Mouse (Mus musculus) intestine, embryonic 14.5 days (tissue): ENCODE data around the gene Ppp1cc. TPM values are rescaled to one million over a fixed set of nuclear protein-coding genes. Genes with fewer than 3 reads are reported as not detected.

Source experiments
- ATAC-seq: fragments of 200-750 bp; cut with Nextera tagmentation; replicated peaks from 2 replicates; pipeline ENCODE4 v1.8.0; 2017; ENCODE audit warnings: low read depth, moderate number of reproducible peaks, moderate TSS enrichment, moderate library complexity; ENCODE audit not compliant: low FRiP score, low TSS enrichment
- DNase-seq: peaks from one replicate; pipeline ENCODE4 v3.0.0-alpha.2; 2018; ENCODE audit warnings: low spot score
- H3K27ac ChIP-seq: fragments of 300-500 bp; sonication (generic); 2 replicates; pipeline ENCODE4 v1.5.1; 2014; ENCODE audit warnings: low read depth, mild to moderate bottlenecking, control low read depth
- H3K27me3 ChIP-seq: fragments of 300-500 bp; sonication (generic); replicated peaks from 2 replicates; pipeline ENCODE4 v1.6.1; 2014; ENCODE audit warnings: low read length, control low read depth; ENCODE audit not compliant: control insufficient read depth, insufficient read depth
- H3K36me3 ChIP-seq: fragments of 300-500 bp; sonication (generic); 2 replicates; pipeline ENCODE4 v1.6.1; 2014; ENCODE audit warnings: low read length, control low read depth; ENCODE audit not compliant: control insufficient read depth, insufficient read depth
- H3K4me1 ChIP-seq: fragments of 300-500 bp; sonication (generic); replicated peaks from 2 replicates; pipeline ENCODE4 v1.6.1; 2014; ENCODE audit warnings: low read length, control low read depth, mixed read lengths; ENCODE audit not compliant: control insufficient read depth, insufficient read depth
- H3K4me2 ChIP-seq: fragments of 300-500 bp; sonication (generic); 2 replicates; pipeline ENCODE4 v1.6.1; 2014; ENCODE audit warnings: low read length
- H3K4me3 ChIP-seq: fragments of 300-500 bp; sonication (generic); 2 replicates; pipeline ENCODE4 v1.5.1; 2014; ENCODE audit warnings: low read depth, low read length, control low read depth, mixed read lengths
- H3K9ac ChIP-seq: fragments of 300-500 bp; sonication (generic); 2 replicates; pipeline ENCODE4 v1.6.1; 2014; ENCODE audit warnings: mild to moderate bottlenecking, low read length
- H3K9me3 ChIP-seq: fragments of 300-500 bp; sonication (generic); 2 replicates; pipeline ENCODE4 v1.6.1; 2016; ENCODE audit warnings: low read length, control low read depth; ENCODE audit not compliant: control insufficient read depth
- WGBS: fragments of 180-500 bp; shearing (Covaris S2); extraction: QIAGEN DNeasy Blood & Tissue Kit; methylation state at CpG from one replicate; pipeline ENCODE4 v1.1.7; 2014; 5-methylcytosine and 5-hydroxymethylcytosine counted together
- polyA plus RNA-seq: library from polyadenylated mRNA; unstranded; fragments of >200 nt; fragmentation: Nextera tagmentation; extraction: Ambion mirVana; gene quantifications from 2 replicates; pipeline ENCODE4 v1.2.1, GENCODE M21; 2014

Ppp1cc gene
- polyA plus RNA-seq, 1 experiment from 2014 or later: 259 TPM

- H3K9ac ChIP-seq: no peak overlapping the region
- no peaks in the 10 kb centered on the region for H3K27me3 ChIP-seq
- 64% methylated on average over 7 of the region's 7 CpGs for WGBS
- H3K36me3 ChIP-seq: no peaks in the 10 kb centered on the region
- H3K4me2 ChIP-seq: no peak overlapping the region
- no peak overlapping the region for H3K4me3 ChIP-seq
- DNase-seq (no peak), ATAC-seq (no peak)
- no peak overlapping the region for H3K27ac ChIP-seq
- H3K9me3 ChIP-seq: no peaks in the 10 kb centered on the region
- H3K4me1 ChIP-seq: no peaks in the 10 kb centered on the region
Observed at GRCm38 (mm10) chr5:122190465-122190864, 32.4 kb downstream of the Ppp1cc start.

DNA sequence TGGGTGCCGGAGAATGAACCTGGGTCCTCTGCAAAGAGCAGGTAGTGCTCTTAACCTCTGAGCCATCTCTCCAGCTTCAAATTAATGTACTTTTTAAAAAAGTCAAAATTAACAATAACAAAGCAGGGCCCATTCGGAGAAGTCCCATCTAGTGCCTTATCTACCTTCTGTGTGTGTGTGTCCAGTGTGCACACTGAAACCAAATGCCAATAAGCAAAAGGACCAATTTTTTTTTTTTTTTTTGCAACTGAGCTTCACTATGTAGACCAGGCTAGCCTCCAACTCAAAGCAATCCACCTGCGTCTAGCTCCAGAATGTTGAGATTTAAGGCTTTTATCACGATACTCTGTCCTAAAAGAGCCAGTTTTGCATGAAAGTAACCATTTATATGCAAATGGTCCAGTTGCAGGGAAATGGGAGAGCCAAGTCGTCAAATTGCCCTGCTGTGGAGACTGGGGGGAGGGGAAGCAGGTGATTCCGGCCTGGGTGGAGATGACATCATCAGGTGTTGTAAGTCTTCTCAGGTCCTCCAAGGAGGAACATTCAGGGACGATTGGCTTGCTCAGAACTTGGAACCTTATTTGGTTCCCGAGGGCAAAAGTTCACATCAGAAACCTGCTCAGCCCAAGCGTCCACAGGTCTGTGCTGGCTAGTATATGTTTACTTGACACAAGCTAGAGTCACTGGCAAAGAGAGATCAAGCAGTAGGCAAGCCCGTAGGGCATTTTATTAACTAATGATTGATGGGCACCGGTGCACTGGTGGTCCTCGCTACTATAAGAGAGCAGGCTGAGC, 33.4 kb downstream of the Ppp1cc start:
- WGBS: 59% methylated on average over 12 of the region's 12 CpGs
- Histone ChIP-seq H3K4me1 (no peaks in the 10 kb centered on the region), H3K27me3 (no peaks in the 10 kb centered on the region), H3K9me3 (no peaks in the 10 kb centered on the region), H3K36me3 (no peaks in the 10 kb centered on the region), H3K9ac (no peak overlapping the region), H3K27ac (no peak overlapping the region), H3K4me3 (no peak overlapping the region), H3K4me2 (no peak overlapping the region)
- DNase-seq (no peak), ATAC-seq (no peak)

DNA sequence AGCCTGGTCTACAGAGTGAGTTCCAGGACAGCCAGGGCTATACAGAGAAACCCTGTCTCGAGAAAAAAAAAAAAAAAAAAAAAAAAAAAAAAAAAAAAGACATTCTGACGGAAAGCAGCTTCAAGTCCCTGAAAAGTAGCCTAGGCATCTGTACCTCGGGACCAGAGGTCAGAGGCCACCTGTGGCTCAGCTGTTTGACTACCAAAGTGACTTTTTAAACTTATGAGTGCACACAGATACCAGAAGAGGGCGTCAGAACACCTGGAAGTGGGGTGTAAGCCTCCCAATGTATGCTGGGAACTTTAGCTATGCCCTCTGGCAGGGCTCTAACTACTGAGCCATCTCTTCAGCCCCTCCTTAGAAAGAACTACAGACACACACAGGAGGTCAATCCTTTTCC, 34.3 kb downstream of the Ppp1cc start:
- no peaks in the 10 kb centered on the region for H3K9me3 ChIP-seq
- H3K9ac ChIP-seq: no peak overlapping the region
- H3K27me3 ChIP-seq: no peaks in the 10 kb centered on the region
- ATAC-seq: no peak
- WGBS: 48% methylated on average over 3 of the region's 4 CpGs
- H3K4me2 ChIP-seq: no peak overlapping the region
- no peak overlapping the region for H3K27ac ChIP-seq
- H3K4me1 ChIP-seq: no peaks in the 10 kb centered on the region
- H3K4me3 ChIP-seq: no peak overlapping the region
- no peak for DNase-seq
- H3K36me3 ChIP-seq: no peaks in the 10 kb centered on the region

DNA sequence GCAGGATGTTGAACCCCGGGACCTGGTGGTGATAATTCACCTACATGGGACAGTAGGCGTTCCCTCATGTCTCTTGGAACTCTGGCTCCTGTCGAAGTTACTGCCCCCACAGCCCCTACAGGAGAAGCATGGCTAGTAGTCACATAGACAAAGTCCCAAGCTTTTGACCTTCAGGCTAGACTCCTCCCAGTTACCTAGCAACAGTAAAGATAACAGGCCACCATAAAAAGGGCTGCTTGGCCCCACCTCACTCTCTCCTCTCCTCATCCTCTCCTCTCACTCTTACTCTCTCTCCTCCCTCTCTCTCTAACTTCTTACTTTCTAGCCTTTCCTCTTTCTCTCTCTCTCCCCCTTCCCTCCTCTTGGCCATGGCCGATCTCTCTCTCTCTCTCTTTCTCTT, 42.8 kb downstream of the Ppp1cc start:
- Histone ChIP-seq H3K27me3 (no peaks in the 10 kb centered on the region), H3K36me3 (no peaks in the 10 kb centered on the region), H3K9me3 (no peaks in the 10 kb centered on the region), H3K27ac (no peak overlapping the region), H3K9ac (no peak overlapping the region), H3K4me3 (no peak overlapping the region), H3K4me2 (no peak overlapping the region), H3K4me1 (no peaks in the 10 kb centered on the region)
- DNase-seq (no peak), ATAC-seq (no peak)
- WGBS: 79% methylated on average over 4 of the region's 4 CpGs

GRCm38 (mm10) chr5:122201904-122202303, 43.8 kb downstream of the Ppp1cc start:
- H3K9ac ChIP-seq: no peak overlapping the region
- H3K4me3 ChIP-seq: no peak overlapping the region
- H3K9me3 ChIP-seq: no peaks in the 10 kb centered on the region
- H3K27ac ChIP-seq: no peak overlapping the region
- DNase-seq: no peak
- H3K4me1 ChIP-seq: no peaks in the 10 kb centered on the region
- no peak for ATAC-seq
- H3K4me2 ChIP-seq: no peak overlapping the region
- WGBS: 87% methylated on average over 6 of the region's 6 CpGs
- H3K27me3 ChIP-seq: no peaks in the 10 kb centered on the region
- no peaks in the 10 kb centered on the region for H3K36me3 ChIP-seq

DNA sequence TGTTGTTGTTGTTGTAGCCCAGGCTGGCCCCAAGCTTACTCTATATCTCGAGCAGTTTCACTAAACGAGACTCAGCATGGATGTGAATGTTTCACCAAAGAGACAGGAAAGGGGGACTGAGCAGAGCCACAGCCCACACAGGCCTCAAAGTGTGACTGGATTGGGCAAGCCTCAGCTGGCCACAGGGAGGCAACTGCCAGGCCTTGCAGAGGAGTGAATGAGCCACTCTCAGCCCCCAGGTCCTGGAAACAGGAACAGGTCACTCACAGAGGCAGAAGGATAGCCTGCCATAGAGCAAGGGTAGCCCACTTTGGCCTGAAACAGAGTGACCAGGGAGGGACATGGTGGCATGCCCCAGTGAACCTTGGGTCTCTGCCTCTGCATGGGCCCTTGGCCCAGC, 46.1 kb downstream of the Ppp1cc start:
- 60% methylated on average over 2 of the region's 2 CpGs for WGBS
- Histone ChIP-seq H3K27ac (no peak overlapping the region), H3K27me3 (no peaks in the 10 kb centered on the region), H3K4me1 (peaks cover 5% of the 10 kb centered on the region; the same call in 1 of the 2 replicates), H3K9me3 (no peaks in the 10 kb centered on the region), H3K4me2 (no peak overlapping the region), H3K9ac (no peak overlapping the region), H3K36me3 (no peaks in the 10 kb centered on the region), H3K4me3 (no peak overlapping the region)
- no peak for ATAC-seq
- DNase-seq: no peak

GRCm38 (mm10) chr5:122206475-122206874, 48.4 kb downstream of the Ppp1cc start, which contains the start of gene Hvcn1:
Gene Hvcn1, plus strand, starts transcription at chr5:122206804.
- Histone ChIP-seq H3K27ac (no peak within 1 kb of the TSS), H3K36me3 (no peaks in the 10 kb centered on the region), H3K4me2 (no peak within 1 kb of the TSS), H3K4me1 (peaks cover 7% of the 10 kb centered on the region; the same call in 1 of the 2 replicates), H3K9me3 (no peaks in the 10 kb centered on the region), H3K9ac (no peak within 1 kb of the TSS), H3K4me3 (no peak within 1 kb of the TSS), H3K27me3 (no peaks in the 10 kb centered on the region)
- no peak for DNase-seq
- no peak for ATAC-seq
- WGBS: 76% methylated on average over 4 of the region's 4 CpGs

- Histone ChIP-seq H3K4me3 (no peak overlapping the region), H3K27me3 (no peaks in the 10 kb centered on the region), H3K36me3 (no peaks in the 10 kb centered on the region), H3K27ac (no peak overlapping the region), H3K4me1 (peaks cover 7% of the 10 kb centered on the region; the same call in 1 of the 2 replicates), H3K4me2 (peak overlapping the region; percentile 61), H3K9me3 (no peaks in the 10 kb centered on the region), H3K9ac (no peak overlapping the region)
- DNase-seq (no peak), ATAC-seq (no peak)
- 52% methylated on average over 6 of the region's 6 CpGs for WGBS
Observed at GRCm38 (mm10) chr5:122208909-122209308, 50.8 kb downstream of the Ppp1cc start.
